Mouse (Mus musculus): ENCODE results near the gene Tomm70a.

The Tomm70a gene

DNA sequence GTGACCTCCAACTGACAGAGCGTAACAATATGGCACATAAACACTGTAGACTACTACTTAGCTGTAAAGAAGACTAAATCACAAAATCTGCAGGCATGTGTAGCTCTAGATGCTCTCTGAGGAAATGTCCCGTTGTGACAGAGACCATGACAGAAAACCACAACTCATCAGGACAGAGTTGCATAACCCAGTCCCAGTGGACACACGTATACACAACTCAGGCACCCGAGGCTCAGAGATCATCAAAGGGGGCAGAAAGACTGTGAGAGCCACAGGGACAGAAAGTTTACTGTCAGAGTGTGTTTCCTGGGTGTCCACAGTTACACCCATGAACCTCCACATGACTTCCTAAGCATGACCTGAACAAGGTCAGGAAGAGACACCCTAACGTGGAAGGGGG is 75.1 kb downstream of the Tomm70a start:
- no peak for DNase-seq

DNA sequence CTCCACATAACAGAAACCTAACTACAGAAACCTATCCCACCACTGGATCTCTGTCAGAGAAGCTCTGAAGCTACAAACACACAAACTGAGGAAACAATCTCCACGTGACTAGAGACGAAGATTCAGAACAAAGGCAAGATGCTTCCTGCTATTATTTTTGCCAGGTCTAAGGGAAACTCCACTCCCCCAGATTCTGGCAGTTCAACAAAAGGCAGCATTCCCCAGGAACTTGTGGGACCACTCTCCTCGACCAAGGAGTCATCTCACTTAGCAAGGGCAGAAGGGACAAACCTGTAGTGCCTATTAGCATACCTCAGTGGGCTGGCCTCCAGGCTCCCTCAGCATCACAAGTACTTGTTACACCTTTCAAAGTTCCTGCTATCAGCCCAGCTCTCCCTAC is 75.8 kb downstream of the Tomm70a start:
- DNase-seq, result no peak
